Mouse (Mus musculus) bone marrow, adult 2 months (tissue): ENCODE results near the gene Ints12. TPM values are rescaled to one million over a fixed set of nuclear protein-coding genes. Genes with fewer than 3 reads are reported as not detected.

Source experiments
- H3K27ac ChIP-seq: fragments of 200-500 bp; 2 replicates; pipeline ENCODE4 v1.5.1; 2012; ENCODE audit warnings: low read depth, mild to moderate bottlenecking, control low read depth, inconsistent platforms, low read length; ENCODE audit not compliant: control insufficient read depth, poor library complexity, insufficient read depth
- H3K4me1 ChIP-seq: fragments of 200-500 bp; 2 replicates; pipeline ENCODE4 v1.6.1; 2011; ENCODE audit warnings: low read length; ENCODE audit not compliant: control insufficient read depth, insufficient read depth
- H3K4me3 ChIP-seq: fragments of 200-500 bp; replicated peaks from 2 replicates; pipeline ENCODE3; 2011; ENCODE audit warnings: mild to moderate bottlenecking, low read depth, low read length, control low read depth; ENCODE audit not compliant: control insufficient read depth
- CTCF ChIP-seq: fragments of 200-500 bp; IDR thresholded peaks from 2 replicates; pipeline ENCODE4 v1.5.1; 2011; ENCODE audit warnings: low read length, control low read depth; ENCODE audit not compliant: control insufficient read depth, insufficient read depth
- POLR2A ChIP-seq: fragments of 200-500 bp; IDR thresholded peaks from 2 replicates; pipeline ENCODE4 v1.6.1; 2011; ENCODE audit warnings: low read depth, mild to moderate bottlenecking, control low read depth, low read length, borderline replicate concordance; ENCODE audit not compliant: control insufficient read depth
- WGBS: fragments of 180-500 bp; shearing (Covaris S2); methylation state at CpG from one replicate; pipeline ENCODE4 v1.1.7; 2018; 5-methylcytosine and 5-hydroxymethylcytosine counted together
- polyA plus RNA-seq: library from polyadenylated mRNA; stranded (reverse); fragments of >200 nt; gene quantifications from 2 replicates; pipeline ENCODE4 v1.2.4, GENCODE M21; 2011; ENCODE audit warnings: low replicate concordance; ENCODE audit not compliant: missing spikeins, insufficient read depth, insufficient read length

Ints12 gene
- polyA plus RNA-seq, 1 experiment: 9.9 TPM

GRCm38 (mm10) chr3:133158260-133158659, 66.6 kb downstream of the Ints12 start:
- Histone ChIP-seq H3K27ac (no peak overlapping the region), H3K4me3 (no peak overlapping the region), H3K4me1 (no peaks in the 10 kb centered on the region)
- TF ChIP-seq CTCF (no peak), POLR2A (no peak)
- WGBS: 77% methylated on average over 5 of the region's 5 CpGs

Other genes with a start within 250 kb of the Ints12 start
- 0.87 TPM in 1 of 2 replicates, not detected in the other for gene Npnt, start 141.5 kb upstream of the Ints12 start, polyA plus RNA-seq
- 2.0 and 4.1 TPM in 2 replicates for gene Gstcd, start 193 bp downstream of the Ints12 start, polyA plus RNA-seq
- gene Arhgef38, start 143.1 kb downstream of the Ints12 start, polyA plus RNA-seq: not detected in 2 replicates
- 23.9 and 27.3 TPM in 2 replicates for gene Ppa2, start 218.3 kb downstream of the Ints12 start, polyA plus RNA-seq